Mouse (Mus musculus): ENCODE results near the gene Fgr.
A peak's percentile ranks its signal among the peaks of the same experiment; 100 is the strongest.

Fgr gene

DNA sequence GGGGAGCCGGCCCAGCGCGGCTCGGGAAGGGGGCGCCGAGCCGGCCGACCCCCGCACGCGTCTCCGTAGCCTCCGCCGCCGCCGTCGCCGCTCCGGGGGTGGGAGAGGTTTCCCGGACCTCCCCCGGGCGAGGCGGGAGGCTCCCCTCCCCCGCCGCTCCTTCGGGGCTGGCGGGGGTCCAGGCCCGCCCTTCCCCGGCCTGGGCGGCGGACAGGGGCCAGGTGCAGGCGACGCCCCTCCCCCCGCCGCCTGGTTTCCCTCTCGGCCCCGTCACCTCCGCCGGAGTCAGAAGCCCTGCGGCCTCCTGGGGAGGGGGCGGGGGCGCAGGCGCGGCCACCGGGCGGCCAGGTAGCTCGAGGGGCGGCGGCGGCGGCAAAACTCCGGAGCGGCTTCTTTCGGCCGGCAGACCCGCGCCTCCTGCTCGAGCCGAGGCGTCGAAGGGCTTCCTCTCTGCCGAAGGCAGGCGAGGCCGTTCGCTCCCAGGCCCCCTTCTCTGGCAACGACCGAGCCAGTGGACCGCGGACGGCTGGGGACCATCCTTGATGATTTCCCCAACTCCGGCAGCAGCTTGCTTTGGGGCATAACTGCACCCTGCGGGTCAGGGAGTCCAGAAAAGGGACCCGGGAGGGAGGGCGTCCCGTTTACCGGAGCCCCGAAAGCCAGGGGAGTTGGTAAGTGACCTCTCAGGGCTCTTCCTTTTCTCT lies 65.4 kb downstream of the Fgr start:
- DNase-seq, result peak; percentile 17 to 23

DNA sequence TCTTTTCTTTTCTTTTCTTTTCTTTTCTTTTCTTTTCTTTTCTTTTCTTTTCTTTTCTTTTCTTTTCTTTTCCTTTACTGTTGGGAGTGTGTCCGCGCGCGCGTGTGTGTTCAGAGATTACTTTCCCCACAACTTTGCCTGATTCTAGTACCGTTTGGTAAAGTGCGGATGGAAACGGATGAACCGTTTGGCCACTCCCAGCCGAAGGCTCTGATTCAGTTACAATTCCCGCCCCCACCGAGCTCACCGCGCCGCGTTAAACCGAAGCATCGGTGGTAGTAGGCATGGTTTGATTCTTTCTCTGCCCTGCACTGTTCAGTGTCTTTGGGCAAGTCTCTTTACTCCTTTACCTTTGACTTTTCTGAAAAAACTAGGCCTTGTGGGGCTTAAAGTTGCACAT lies 65.9 kb downstream of the Fgr start:
- no peak for DNase-seq

DNA sequence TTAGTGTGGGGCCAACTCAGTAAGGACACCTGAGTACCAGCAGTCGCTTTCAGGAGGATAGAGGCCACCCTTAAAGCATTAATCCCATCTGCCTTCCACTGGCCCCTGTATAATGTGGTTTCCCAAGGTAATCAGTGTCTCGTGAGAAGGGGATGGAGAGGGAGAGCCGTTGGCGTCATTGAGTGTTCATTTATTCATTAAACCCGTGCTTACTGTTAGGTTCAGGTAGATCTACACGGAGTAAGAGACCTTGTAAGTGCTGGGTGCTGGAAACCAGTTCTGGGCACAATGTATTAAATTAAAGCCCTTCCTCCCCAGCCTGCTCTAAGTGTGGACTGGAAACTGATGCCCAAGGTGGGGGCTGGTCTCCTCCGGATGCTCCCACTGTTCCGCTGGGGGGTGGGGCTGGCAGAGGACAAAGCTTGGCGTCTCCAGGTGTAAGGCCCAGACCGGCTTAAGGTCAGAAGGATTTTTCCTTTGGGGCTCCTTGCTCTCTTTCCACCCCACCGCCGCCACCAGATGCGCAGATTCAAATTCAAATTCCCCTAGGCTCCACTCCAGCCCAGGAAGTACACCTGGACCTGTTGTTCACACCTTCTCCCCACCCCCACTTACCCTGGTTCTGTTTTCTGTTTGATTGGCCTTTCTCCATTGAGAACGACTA lies 66.5 kb downstream of the Fgr start:
- DNase-seq, result no peak

DNA sequence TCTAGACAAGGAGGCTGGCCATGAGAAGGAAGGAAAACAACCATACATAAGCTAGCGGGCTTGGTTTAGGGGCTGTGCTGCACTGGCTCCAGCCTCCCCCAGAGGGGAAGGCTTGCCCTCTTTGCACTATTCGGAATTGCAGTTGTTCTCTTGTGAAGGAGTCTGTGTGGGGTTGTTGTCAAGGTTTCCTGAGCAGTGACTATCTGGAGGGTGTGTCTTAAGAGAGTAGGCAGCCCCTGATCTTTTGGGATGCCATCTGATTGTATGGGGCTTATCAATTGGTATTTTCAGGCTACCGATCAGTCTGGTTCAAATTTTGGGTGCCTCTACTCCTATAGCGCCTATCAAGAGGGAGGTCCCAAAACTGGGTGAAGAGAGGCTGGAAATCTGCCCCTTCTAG lies 68.3 kb downstream of the Fgr start:
- no peak for DNase-seq

DNA sequence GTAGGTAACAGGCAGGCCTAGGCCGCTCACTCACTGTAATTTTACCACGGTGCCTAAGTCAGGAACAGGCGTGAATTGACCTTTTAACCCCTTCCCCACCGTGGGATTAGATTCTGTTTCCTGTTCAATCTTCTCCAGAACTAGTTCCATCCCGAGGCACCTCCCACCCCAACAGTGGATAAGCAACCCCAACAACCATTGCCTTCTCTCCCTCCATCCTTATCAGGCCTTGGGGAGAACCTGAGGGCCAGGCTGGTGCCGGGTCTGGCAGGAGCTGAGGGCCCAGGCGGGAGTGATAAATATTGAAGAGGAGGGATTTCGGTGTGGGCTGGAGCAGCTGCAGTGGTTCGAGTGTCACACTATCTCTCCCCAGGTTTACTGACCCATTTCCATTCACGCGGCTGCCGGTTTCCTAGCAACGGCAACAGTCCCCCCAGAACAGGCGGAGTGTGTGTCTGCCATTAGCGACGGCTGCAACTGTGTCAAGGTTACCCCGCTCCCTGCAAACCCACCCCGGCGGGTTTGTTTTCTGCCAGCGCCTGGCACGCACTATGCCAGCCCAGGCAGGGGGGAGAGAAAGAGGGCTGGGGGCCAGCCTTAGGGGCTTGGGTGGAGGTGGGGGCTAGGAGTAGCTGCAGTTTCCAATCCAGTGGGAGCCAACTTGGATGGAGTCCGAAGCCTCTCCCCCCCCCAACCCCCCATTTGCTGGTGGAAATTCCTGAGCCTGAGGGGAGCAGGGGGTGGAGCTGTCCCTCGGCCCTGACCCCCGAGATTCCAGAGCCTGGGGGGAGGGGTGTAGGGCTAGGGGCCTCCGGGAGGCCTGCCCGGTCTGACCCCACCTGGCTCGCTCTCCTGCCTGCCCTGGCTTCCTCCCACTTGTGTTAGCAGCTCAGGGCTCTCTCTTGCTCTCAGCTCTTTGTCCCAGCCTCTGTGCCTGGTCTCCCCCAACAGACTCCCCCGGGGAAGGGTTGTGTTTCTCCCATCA lies 69.0 kb downstream of the Fgr start:
- no peak for DNase-seq

DNA sequence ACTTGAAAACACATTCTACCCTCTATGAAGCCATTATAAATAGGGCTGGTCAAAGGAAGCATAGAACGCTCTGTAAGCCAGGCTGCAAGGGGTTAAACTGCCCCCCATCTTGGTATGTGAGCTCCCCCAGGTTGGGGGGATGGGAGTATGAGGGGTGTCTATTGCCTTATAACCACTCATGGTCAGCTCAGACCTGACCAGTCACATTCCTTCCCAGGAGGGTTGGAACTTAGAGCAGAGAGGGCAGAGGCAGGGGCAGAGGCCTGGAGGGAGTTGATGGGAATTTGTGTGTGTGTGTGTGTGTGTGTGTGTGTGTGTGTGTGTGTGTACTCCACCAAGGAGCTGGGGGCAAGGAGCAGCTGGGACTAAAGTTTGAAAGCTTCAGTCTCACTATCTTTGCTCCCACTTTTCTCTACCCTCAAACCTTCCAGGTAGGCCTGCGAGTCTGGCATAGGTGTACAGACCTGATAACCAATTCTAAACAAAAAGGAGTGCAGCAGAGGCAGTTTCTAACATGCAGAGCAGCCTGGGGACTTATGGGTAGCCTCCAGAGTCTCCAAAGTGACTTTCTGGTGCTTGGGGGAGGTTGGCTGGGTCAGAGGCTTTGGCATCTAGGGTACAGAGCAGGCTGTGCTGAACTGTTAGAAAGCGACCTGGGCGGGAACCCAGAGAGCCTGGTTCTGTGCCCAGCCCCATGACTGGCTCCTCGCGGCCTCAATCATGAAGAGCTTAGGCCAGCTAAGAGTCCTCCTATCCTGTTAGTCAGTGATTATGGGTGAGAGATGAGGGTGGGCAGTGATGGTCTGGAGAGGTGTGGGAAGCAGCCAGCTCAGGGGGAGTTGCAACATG lies 70.1 kb downstream of the Fgr start:
- DNase-seq, result no peak

DNA sequence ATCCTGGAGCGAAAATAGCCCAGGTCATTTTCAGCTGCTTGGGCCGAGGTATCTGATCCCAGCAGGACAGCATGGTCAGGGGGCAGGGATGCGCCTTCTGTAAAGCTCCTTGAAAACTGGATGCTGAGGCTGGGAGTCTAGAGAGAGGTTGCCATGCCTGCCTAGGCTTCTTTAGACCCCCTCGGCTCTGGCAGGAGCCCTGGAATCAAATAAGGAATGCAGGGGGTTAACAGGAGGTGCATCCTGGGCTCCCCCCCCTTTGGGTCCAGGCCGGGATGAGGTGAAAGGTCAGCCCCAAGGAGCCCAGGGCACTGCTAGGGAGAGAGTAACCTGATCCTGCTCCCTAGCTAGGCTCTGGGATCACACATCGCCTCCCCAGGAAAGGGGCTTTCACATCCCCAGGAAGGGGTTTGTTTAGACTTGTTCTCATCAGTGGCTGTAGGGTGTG lies 70.8 kb downstream of the Fgr start:
- DNase-seq, result no peak

DNA sequence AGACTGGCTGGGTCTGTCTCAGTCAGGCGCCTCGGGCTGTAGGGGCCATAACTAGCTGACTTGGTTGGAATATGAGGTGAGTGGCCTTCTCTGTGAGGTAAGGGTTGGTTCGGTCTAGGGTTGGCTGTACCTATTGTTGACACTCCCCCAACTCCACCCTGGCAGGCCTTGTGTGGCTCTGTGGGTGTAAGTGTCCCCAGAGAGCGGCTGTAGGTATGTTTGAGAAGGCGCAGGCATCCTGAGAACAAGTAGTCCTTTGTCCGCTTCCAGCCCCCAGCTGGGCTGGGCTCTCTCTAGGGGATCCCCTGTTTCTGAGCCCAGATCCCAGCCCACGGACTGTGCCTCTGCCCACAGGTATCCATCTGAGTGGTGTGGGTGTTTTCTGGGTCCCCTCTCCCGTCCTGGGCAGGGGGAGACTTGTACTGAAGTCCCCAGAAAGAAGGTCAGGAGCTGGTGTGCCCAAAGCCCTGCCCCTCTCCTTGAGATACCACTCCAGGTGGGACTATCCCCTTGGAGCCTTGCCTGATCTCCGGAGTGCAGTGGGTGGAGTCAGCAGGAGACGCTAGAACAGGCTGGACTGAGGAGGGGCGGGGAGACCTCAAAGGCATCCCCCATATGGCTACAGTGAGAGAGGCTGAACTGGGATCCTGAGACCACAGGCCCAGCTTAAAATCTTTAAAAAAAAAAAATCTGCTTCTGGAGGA lies 72.0 kb downstream of the Fgr start:
- DNase-seq, result no peak

DNA sequence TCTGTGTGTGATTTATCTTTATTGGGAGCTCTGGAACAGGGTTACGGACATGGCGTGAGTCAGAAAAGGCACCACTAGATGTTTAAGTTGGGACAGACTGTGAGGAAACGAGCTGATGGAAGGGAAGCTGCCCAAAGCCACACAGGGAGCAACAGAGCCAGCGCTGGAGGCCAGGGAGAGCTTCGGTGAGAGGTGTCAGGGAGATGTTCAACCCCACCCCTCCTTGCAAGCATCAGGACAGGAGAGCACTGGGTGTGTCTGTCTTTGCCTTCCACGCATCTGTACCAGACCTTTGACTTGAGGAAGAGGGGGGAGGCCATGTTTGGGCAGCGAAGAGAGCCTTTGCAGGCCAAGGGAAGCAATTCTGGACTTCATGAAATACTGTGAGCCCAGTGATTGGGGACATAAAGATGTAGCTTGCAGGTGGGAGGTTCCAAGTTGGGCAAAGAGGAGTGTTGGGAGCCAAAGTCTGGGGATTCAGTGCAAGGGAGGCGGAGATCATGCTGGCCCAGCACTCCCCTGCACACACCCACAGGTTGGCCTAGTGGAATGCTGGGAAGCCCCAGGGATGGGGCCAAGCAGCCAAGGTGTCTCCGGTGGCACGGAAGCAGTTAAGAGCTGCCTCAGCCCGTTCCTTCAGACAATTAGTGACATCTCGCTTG lies 72.9 kb downstream of the Fgr start:
- no peak for DNase-seq

DNA sequence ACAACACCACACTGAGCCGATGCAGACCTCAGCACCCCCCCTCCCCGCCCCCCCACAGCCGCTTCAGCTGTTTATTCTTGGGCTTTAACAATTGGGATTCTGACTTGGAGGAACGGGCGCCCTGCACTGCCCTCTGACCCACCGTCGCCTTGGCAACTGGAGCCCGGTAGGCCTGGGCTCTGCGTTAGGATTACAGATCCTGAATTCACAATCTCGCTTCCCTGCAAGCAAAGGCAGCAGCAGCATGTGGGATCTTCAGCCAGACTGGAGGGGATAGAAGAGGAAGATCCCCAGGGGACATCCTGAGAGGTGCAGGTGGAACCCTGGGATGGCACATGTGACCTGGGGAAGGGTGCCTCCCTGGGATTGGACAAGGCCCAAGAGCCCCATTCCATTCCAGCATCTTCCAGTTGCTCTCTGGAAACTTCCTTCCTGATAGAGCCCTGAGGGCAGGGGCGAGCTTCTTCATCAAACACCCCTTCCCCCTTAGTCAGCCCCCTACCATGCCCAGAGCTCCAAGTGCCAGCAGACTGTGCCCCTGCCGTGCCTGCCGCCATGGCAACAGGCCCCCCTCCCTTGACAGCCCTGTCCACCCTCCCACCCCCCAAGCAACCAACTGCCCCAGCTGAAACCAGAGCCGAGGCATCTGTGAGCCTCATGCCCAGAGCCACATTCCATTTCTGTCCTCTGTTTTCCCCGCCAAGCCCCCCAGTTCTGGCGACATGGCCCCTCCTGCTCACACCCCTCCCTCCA lies 73.6 kb downstream of the Fgr start:
- no peak for DNase-seq

DNA sequence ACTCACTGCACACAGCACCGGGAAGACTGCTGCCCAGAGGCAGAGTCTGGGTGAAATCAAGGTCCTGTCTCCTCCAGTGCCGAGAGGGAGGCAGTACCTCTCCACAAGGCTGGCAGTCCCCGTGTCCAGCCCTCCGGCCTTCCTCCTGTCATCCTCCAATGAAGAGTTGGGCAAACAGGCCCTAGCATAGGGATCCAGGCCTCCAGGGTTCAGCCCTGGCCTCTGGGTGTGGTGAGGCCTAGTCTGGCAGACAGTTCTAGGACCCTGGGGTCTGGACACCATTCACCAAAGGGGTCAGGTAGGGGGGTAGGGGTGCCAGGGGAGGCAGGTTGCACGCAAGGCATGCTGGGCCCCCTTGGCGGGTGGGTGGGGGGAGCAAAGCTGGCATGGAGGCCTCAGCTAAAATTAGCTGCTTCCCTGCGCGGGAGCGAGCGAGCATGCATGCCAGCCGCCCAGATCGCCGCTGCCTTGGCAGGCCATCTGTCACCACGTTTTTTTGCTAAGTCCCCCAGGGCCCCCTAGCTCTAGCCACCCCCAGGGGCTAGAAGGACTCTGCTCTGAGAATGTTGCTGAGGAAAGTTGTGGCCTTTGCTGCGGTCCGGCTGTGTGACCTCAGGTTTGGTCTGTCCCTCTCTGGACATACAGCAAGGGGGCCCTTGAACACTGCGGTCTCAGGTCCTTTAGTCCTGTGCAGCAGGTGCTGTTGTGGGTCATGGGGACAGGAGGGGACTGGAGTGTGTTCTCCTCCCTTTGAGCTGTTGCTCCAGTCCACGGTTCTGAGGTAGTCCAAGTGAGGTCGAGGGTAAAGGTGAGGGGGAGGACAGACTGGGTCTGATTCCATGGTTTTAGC lies 75.4 kb downstream of the Fgr start:
- DNase-seq, result no peak

DNA sequence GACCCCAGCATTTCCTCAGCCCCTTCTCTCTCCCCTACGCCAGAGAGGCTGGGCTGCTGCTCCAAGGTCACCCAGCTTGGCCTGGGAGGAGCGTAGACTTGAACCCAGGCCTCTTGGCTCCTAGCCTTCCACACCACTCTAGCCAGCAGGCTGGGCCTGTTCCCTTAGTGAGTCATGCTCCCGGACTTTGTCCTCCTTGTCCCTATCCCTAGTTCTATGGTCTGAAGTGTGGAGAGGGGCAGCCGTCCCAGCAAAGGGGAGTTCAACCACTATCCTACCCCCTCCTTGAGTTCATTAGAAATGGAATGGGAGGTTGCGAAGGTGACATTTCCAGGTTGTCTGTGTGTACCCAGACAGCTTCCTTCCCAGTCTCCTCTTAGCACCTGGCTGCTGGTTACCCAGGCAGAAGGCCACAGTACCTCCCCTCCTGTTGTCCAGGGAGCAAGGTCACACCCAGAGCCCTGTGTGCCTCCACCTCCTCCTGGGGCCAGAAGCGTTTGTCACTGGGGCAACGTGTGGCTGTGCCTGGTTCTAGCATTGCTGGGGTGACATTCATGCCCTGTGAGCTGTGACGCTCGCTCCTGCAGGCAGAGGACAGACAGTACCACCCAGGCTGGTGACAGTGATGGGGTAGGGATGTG lies 76.4 kb downstream of the Fgr start:
- peak in 1 of 2 experiments; percentile 23 for DNase-seq

DNA sequence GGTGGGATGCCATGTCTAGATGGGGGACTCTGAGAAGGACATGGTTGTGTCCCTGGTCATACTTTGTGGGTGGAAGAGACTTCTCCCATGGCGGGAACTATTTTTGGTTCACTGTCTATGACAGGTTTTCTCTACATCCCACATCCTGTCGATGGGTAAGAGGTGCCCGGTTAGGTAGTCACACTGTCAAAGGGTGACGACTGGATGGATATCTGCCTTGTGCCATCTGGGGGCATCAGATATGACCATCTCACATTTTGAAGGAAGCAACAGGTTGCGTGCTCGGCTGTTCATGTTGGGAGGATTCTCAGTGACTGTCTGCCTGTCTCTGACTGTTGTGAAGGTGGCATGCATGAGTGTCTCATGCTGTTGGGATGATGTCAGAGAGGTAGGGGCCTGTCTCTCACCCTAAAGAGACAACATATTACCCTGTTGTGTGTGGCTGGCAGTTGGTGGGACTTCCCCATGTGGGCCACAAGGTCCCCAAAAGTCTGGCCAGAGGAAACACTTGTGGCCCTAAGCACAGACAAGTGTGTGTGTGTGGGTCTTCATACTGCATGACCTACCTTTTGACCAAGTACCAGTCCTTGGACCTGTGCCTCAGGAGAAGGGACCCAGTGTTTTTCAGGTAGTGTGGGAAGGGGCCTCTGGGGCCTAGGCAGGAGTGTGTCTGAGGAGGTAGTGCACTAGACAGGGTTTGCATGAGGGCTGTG lies 77.1 kb downstream of the Fgr start:
- peak; percentile 38 to 40 for DNase-seq

DNA sequence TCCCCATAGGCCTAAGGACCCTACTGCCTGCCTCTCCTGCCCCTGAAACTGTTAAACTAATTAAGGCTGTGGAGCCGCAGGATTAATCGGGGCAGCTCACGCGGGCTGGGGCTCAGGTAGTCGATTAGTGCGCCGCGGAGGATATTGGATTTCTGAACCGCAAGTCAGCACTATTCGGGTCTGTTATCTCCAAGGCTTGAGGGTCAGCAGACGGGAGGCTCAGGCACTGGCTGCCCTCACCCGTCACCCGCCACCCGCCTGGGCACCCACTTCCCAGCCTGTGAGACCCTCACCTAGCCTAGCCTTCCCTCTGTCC lies 77.6 kb downstream of the Fgr start:
- no peak for DNase-seq

All from B cell, adult 2 months (primary cell).